Mouse (Mus musculus) E14TG2a.4 (cell line): ENCODE measurements around the gene Arrdc2.

Source experiments
- CTCF ChIP-seq: conservative IDR thresholded peaks from 2 replicates; pipeline ENCODE4 v1.5.1; 2014; ENCODE audit warnings: low read length
- NANOG ChIP-seq: IDR thresholded peaks from 2 replicates; pipeline ENCODE4 v1.6.1; 2014; ENCODE audit warnings: borderline replicate concordance, low read length, mixed read lengths
- POU5F1 ChIP-seq: IDR thresholded peaks from 2 replicates; pipeline ENCODE4 v1.6.1; 2014; ENCODE audit warnings: low read length, borderline replicate concordance

GRCm38 (mm10) chr8:70825816-70826215 lies 13.7 kb downstream of the Arrdc2 start:
- TF ChIP-seq CTCF (no peak), NANOG (no peak), POU5F1 (no peak)
